Mouse (Mus musculus): ENCODE measurements around the gene Gm17359.
A peak's percentile ranks its signal among the peaks of the same experiment; 100 is the strongest.

Gm17359 gene

DNA sequence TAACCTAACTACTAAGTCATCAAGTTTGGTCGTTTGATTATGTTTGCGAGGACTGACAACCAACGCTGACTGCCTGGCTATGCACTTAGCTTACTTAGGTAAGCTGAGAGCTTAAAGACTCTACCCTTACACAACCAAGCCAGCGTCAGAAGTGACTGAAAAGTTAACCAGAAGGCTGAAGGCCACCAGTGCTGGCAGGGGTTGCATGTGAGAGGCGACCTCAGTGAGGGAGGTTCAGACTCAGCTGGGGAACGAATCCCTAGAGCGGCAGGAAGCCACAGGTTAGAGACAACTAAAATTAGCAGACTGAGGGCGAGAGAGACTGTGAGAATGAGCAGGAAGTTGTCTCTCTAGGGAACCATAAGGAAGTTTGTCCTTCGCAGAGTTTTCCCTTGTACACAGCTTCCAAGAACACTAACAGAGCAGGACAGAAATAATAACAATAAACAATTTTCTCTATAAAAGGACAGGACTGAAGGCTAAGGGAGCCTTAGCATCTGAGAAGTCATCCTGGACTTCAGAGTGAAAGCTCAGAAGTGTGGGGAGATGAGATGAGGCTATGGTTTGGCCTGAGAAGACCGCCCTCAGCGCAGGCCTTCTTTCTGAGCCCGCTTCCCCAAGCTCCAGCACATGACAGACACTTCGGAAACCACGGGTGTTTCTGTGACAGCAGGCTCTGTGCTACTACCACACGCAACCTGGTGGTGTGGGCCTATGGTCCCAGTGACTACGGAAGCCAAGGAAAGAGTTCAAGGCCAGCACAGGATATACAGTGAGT lies 148.0 kb downstream of the Gm17359 start:
- DNase-seq, result no peak

DNA sequence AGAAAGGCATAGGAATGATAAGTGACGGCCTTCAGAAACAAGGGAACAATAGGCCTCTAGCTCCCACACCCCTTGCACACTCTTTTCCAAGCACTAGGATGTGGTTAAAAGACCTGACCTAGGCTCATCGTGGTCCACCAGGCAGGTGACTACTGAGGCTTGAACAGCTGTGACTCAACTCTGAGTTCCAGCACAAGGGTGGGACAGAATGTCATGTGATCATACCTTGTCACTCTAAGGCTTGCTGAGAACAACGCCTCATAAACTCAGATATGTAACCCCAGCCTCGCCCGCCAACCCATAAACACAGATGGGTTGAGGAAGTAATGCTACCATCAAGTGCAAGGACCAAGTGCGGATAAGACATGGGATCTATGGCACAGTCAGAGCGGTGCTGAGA lies 151.6 kb downstream of the Gm17359 start:
- no peak for DNase-seq

DNA sequence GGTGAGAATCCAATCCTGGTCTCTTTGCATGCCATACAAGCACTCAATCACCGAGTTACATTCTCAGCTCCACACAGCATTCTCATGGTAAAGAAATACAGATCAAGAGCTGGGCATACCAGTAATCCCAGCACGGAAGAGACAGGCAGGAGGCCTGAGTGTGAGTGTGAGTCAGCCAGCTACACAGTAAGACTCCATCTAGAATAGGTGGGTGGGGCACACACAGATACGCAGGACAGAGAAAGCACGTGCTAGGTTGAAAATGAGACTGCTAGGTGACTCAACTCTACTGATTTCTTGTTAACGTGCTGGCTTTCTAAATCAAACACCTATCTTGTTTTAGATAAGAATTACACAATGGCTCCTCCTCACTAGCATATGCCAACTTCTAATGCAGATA lies 153.6 kb downstream of the Gm17359 start:
- no peak for DNase-seq

DNA sequence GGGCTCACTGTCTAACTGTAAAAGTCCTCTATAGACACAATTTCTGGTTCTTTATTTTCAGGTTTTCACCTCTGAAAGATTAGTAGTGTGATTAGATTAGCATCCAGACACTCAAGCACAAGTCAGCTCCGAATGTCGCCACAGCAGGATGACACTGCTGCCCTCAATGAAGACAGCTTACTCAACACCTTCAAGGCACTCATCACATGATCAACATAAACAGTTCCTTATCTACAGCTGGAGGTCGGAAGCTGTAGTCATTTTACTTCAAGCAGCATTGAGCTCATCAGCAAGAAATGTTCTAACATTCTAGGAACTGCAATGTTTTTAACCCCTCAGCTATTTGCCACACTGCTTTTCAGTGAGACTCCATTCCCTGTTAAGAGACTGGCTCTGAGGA lies 155.2 kb downstream of the Gm17359 start:
- no peak for DNase-seq

DNA sequence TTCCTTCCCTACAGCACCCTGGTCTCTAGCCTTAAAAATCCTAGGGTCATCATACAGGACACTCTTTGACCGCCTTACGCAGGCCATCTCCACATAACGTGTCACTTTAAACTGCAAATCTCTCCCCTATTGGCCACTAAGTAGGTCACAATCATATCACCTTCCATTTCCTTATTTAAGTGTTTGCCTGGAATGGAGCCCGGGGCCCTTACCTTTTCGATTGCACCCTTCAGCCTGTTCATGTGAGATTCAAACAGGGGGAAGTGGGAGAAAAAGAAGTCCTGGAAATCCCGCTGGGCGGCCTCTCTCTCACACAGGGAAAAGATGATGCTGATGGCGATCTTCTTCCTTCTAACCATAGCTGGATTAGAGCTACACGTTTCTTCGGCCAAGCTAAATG lies 156.6 kb downstream of the Gm17359 start:
- no peak for DNase-seq

DNA sequence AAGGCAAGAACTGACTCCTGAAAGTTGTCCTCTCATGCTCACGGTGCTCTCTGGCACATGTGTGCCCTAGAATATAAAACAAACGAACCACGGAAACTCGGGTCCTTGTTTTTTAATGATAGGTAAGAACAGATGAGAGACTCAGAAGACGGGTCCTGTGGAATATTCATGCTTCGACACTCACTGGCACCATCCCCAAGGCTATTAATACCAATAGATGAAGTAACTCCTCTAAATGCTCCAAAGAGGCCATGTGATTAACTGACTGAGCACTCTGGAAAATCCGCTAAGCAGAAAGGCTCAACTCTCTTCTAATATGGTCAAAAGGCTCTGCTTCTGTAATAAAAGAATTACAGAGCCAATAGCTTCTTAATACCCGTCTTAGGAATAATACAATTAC lies 157.6 kb downstream of the Gm17359 start:
- DNase-seq, result no peak

DNA sequence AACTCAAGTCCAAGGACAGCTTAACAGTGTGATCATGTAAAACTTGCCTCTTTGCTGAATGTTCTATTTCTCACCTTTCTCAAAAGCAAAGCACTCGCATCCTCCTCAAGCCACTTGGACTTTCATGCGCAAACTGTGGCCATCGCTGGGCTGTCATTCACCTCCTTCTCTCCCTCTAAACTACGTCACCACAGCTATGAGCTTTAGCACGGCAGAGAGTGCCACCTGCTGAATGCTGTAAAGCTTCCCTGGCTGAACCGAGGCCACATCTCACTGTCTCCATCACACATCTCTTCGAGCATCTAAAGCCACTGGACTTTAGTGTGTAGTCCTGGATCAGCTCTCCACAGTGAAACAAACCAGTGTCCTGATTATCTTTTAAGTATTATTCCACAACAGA lies 158.7 kb downstream of the Gm17359 start:
- peak; percentile 56 for DNase-seq

DNA sequence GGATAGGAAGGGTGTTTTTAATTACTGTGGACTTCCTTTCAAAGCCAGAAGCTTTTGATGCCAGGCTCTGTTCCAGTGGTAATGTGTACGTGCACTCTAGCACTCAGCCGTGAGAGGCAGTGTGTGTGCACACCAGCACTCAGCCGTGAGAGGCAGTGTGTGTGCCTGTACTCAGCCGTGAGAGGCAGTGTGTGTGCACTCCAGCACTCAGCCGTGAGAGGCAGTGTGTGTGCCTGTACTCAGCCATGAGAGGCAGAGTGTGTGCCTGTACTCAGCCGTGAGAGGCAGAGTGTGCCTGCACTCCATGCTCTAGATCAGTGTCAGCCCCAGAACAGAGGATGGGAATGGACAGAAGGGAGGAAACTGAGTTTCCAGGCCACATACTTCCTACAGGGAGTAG lies 160.2 kb downstream of the Gm17359 start:
- no peak for DNase-seq

DNA sequence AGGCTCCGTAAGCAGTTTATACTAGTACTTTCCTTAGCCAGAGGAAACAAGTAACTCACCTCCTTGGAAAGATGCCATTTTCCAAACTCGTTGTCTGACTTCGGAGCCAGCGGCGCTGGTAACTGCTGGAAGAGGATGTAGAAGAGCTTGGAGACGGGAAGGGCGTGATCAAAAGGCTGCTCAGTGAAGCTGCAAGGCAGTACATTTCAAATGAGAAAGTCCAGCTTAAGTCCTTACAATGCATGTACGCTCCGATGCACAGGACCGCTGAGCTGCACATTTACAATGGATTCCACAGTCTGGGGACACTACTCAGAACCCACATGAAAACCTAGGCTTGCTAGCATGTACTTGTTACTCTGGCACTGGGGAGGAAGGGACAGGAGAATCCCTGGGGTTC lies 163.8 kb downstream of the Gm17359 start:
- DNase-seq, result no peak

DNA sequence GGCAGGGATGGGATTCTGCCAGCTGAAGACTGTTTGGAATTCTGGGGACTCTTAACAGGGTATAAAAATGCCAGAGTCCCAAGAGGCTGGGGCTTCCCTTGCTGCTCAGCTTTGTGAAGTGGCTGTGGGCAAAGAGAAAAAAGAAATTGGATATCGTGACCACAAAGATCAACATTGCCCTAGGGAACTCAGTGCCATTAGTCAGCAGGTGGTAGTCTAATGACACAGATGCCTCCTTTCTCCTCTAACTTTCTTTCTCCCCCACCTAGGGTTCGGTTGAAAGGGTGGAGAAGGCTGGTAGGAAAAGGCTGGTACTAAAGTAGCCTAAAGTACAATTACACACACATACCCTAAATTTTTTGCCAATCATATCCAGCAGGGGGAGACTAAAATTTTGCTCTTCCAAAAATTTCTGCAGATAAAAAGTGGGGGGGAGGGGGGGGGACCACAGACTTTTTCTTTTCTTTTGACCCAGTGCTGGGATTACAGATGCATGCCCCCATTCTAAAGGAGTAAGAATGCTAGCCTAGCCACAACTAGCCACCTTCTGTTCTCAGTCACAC lies 164.8 kb downstream of the Gm17359 start:
- DNase-seq, result no peak

Data from right cerebral cortex, adult 18-20 months (tissue).